Mouse (Mus musculus): ENCODE results near the gene Gpsm3.

- TF ChIP-seq EP300 (optimal IDR thresholded peaks at IDR 0.05): no peak
- TF ChIP-seq CTCF (IDR thresholded peaks at IDR 0.05; ENCODE audit: low read depth): peak; percentile 71
Measured at GRCm38 (mm10) chr17:34571875-34572274, 17.7 kb upstream of the Gpsm3 start.

Data from stomach, postnatal 0 days (tissue).